Mouse (Mus musculus): Measurements from ENCODE around the gene Suz12. TPM values are rescaled to one million over a fixed set of nuclear protein-coding genes. Genes with fewer than 3 reads are reported as not detected.
"Not testable (repeated sequence)": the region's sequence is repeated elsewhere in the genome, so short reads cannot be mapped to it uniquely, and the experiment has no call there.

Gene Suz12
- polyA plus RNA-seq, 1 experiment from 2014 or later: 13.6 TPM

- H3K9me3 ChIP-seq (ENCODE audit: control insufficient read depth, low read length): no peaks in the 10 kb centered on the region
- no peak for ATAC-seq
- H3K36me3 ChIP-seq (ENCODE audit: control insufficient read depth, insufficient read depth, low read length): peaks cover 6% of the 10 kb centered on the region; the same call in 1 of the 2 replicates
- no peaks in the 10 kb centered on the region for H3K4me1 ChIP-seq (ENCODE audit: control insufficient read depth, insufficient read depth, low read length)
- 93% methylated on average over 9 of the region's 9 CpGs for WGBS
- H3K4me2 ChIP-seq (ENCODE audit: low read depth, low read length): no peak overlapping the region
- no peak overlapping the region for H3K27ac ChIP-seq (ENCODE audit: low read length)
- H3K9ac ChIP-seq (ENCODE audit: low read depth, low read length): no peak overlapping the region
- H3K27me3 ChIP-seq (replicated peaks; ENCODE audit: control insufficient read depth, insufficient read depth, low read length): no peaks in the 10 kb centered on the region
- no peak overlapping the region for H3K4me3 ChIP-seq (ENCODE audit: low read length)
Observed at GRCm38 (mm10) chr11:80056141-80056540, 63.2 kb downstream of the Suz12 start.

GRCm38 (mm10) chr11:80062159-80062558 lies 69.3 kb downstream of the Suz12 start:
- no peak overlapping the region for H3K27ac ChIP-seq (ENCODE audit: low read length)
- no peak for ATAC-seq
- WGBS: 57% methylated on average over 4 of the region's 4 CpGs
- H3K4me1 ChIP-seq (ENCODE audit: control insufficient read depth, insufficient read depth, low read length): no peaks in the 10 kb centered on the region
- H3K4me2 ChIP-seq (ENCODE audit: low read depth, low read length): no peak overlapping the region
- H3K9me3 ChIP-seq (ENCODE audit: control insufficient read depth, low read length): no peaks in the 10 kb centered on the region
- no peaks in the 10 kb centered on the region for H3K27me3 ChIP-seq (replicated peaks; ENCODE audit: control insufficient read depth, insufficient read depth, low read length)
- H3K9ac ChIP-seq (ENCODE audit: low read depth, low read length): no peak overlapping the region
- no peak overlapping the region for H3K4me3 ChIP-seq (ENCODE audit: low read length)
- H3K36me3 ChIP-seq (ENCODE audit: control insufficient read depth, insufficient read depth, low read length): peaks cover 3% of the 10 kb centered on the region; the same call in 1 of the 2 replicates

- not testable (repeated sequence) for H3K9ac ChIP-seq (ENCODE audit: low read depth, low read length); H3K27ac ChIP-seq (ENCODE audit: low read length); H3K4me2 ChIP-seq (ENCODE audit: low read depth, low read length); ATAC-seq; H3K36me3 ChIP-seq (ENCODE audit: control insufficient read depth, insufficient read depth, low read length); H3K9me3 ChIP-seq (ENCODE audit: control insufficient read depth, low read length); H3K27me3 ChIP-seq (replicated peaks; ENCODE audit: control insufficient read depth, insufficient read depth, low read length); H3K4me3 ChIP-seq (ENCODE audit: low read length); H3K4me1 ChIP-seq (ENCODE audit: control insufficient read depth, insufficient read depth, low read length)
- 88% methylated on average over 4 of the region's 4 CpGs for WGBS
Observed at GRCm38 (mm10) chr11:80066373-80066772, 73.5 kb downstream of the Suz12 start.

- WGBS: 76% methylated on average over 5 of the region's 5 CpGs
- no peak for ATAC-seq
Observed at GRCm38 (mm10) chr11:80067558-80067957, 74.7 kb downstream of the Suz12 start.

DNA sequence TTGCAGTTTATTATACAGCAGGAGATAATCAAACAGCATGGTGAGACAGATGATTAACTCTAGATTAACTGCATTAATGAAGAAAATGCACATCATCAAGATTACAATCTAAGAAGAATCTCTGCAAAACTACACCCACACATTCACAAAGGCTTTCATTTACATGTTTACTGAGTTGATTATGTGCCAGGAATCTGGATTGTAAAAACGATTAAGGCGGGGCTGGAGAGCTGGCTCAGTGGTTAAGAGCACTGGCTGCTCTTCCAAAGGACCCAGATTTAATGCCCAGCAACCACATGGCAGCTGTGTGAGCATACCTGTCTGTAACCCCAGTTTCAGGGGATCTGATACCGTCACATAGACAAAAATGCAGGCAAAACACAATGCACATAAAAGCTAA lies 76.9 kb downstream of the Suz12 start:
- H3K4me1 ChIP-seq (ENCODE audit: control insufficient read depth, insufficient read depth, low read length): no peaks in the 10 kb centered on the region
- no peak overlapping the region for H3K4me3 ChIP-seq (ENCODE audit: low read length)
- H3K27me3 ChIP-seq (replicated peaks; ENCODE audit: control insufficient read depth, insufficient read depth, low read length): no peaks in the 10 kb centered on the region
- no peak overlapping the region for H3K27ac ChIP-seq (ENCODE audit: low read length)
- no peaks in the 10 kb centered on the region for H3K9me3 ChIP-seq (ENCODE audit: control insufficient read depth, low read length)
- ATAC-seq: no peak
- WGBS: 78% methylated on average over 3 of the region's 3 CpGs
- H3K36me3 ChIP-seq (ENCODE audit: control insufficient read depth, insufficient read depth, low read length): no peaks in the 10 kb centered on the region
- no peak overlapping the region for H3K4me2 ChIP-seq (ENCODE audit: low read depth, low read length)
- no peak overlapping the region for H3K9ac ChIP-seq (ENCODE audit: low read depth, low read length)

More at GRCm38 (mm10) chr11:80067558-80067957, 74.7 kb downstream of the Suz12 start:
- no peak overlapping the region for H3K27ac ChIP-seq (ENCODE audit: low read length)
- H3K36me3 ChIP-seq (ENCODE audit: control insufficient read depth, insufficient read depth, low read length): no peaks in the 10 kb centered on the region
- H3K4me2 ChIP-seq (ENCODE audit: low read depth, low read length): no peak overlapping the region
- no peak overlapping the region for H3K4me3 ChIP-seq (ENCODE audit: low read length)
- H3K9me3 ChIP-seq (ENCODE audit: control insufficient read depth, low read length): no peaks in the 10 kb centered on the region
- no peaks in the 10 kb centered on the region for H3K4me1 ChIP-seq (ENCODE audit: control insufficient read depth, insufficient read depth, low read length)
- no peak overlapping the region for H3K9ac ChIP-seq (ENCODE audit: low read depth, low read length)
- H3K27me3 ChIP-seq (replicated peaks; ENCODE audit: control insufficient read depth, insufficient read depth, low read length): no peaks in the 10 kb centered on the region

DNA sequence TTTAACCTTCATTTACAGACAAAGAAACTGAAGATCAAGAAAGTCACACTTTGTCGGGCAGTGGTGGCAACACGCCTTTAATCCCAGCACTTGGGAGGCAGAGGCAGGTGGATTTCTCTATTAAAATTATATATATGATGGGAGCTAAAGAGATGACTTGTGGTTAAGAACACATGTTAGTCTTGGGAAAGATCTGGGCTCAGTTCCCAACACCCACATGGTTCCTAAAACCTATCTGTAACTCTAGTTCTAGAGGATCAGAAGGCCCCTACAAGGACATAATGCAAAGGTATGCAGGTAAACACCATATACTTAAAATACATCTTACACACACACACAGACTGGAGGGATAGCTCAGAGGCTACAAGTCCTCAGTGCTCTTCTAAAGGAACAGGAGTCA lies 78.1 kb downstream of the Suz12 start:
- Histone ChIP-seq H3K4me1 (ENCODE audit: control insufficient read depth, insufficient read depth, low read length) (no peaks in the 10 kb centered on the region), H3K4me2 (ENCODE audit: low read depth, low read length) (no peak overlapping the region), H3K36me3 (ENCODE audit: control insufficient read depth, insufficient read depth, low read length) (no peaks in the 10 kb centered on the region), H3K9ac (ENCODE audit: low read depth, low read length) (no peak overlapping the region), H3K27ac (ENCODE audit: low read length) (no peak overlapping the region), H3K4me3 (ENCODE audit: low read length) (no peak overlapping the region), H3K9me3 (ENCODE audit: control insufficient read depth, low read length) (no peaks in the 10 kb centered on the region), H3K27me3 (replicated peaks; ENCODE audit: control insufficient read depth, insufficient read depth, low read length) (no peaks in the 10 kb centered on the region)
- no peak for ATAC-seq
- 94% methylated on average over 2 of the region's 2 CpGs for WGBS

DNA sequence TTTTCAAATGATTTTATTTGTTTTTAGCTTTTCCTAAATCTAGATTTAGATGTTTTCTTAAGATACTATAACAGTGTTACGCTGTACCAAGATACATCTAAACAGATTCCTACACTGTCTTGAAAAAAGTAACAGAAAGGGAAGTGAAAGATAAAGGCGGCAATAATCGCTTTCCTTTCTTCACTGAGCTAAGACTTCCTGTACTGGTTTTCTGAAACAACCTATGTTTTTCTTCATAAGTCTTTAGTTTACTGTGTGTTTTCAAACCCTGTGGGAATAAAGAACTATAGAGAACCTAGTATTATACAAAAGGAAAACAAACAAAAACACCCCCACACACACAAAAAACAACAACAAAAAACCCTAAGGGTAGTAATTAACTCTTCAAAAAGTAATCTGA lies 79.5 kb downstream of the Suz12 start:
- Histone ChIP-seq H3K36me3 (ENCODE audit: control insufficient read depth, insufficient read depth, low read length) (no peaks in the 10 kb centered on the region), H3K9me3 (ENCODE audit: control insufficient read depth, low read length) (no peaks in the 10 kb centered on the region), H3K4me1 (ENCODE audit: control insufficient read depth, insufficient read depth, low read length) (no peaks in the 10 kb centered on the region), H3K27me3 (replicated peaks; ENCODE audit: control insufficient read depth, insufficient read depth, low read length) (no peaks in the 10 kb centered on the region), H3K9ac (ENCODE audit: low read depth, low read length) (no peak overlapping the region), H3K27ac (ENCODE audit: low read length) (no peak overlapping the region), H3K4me3 (ENCODE audit: low read length) (no peak overlapping the region), H3K4me2 (ENCODE audit: low read depth, low read length) (no peak overlapping the region)
- no peak for ATAC-seq
- WGBS: 88% methylated on average over 3 of the region's 3 CpGs

- Histone ChIP-seq H3K4me3 (ENCODE audit: low read length) (no peak overlapping the region), H3K4me1 (ENCODE audit: control insufficient read depth, insufficient read depth, low read length) (peaks cover 6% of the 10 kb centered on the region), H3K36me3 (ENCODE audit: control insufficient read depth, insufficient read depth, low read length) (no peaks in the 10 kb centered on the region), H3K27me3 (replicated peaks; ENCODE audit: control insufficient read depth, insufficient read depth, low read length) (no peaks in the 10 kb centered on the region), H3K4me2 (ENCODE audit: low read depth, low read length) (no peak overlapping the region), H3K9me3 (ENCODE audit: control insufficient read depth, low read length) (no peaks in the 10 kb centered on the region), H3K9ac (ENCODE audit: low read depth, low read length) (no peak overlapping the region), H3K27ac (ENCODE audit: low read length) (no peak overlapping the region)
- ATAC-seq: no peak
- 94% methylated on average over 5 of the region's 5 CpGs for WGBS
Observed at GRCm38 (mm10) chr11:80075608-80076277, 82.8 kb downstream of the Suz12 start.

GRCm38 (mm10) chr11:80077784-80078545 lies 85.1 kb downstream of the Suz12 start:
- WGBS: 83% methylated on average over 13 of the region's 14 CpGs
- Histone ChIP-seq H3K9ac (ENCODE audit: low read depth, low read length) (no peak overlapping the region), H3K36me3 (ENCODE audit: control insufficient read depth, insufficient read depth, low read length) (no peaks in the 10 kb centered on the region), H3K9me3 (ENCODE audit: control insufficient read depth, low read length) (no peaks in the 10 kb centered on the region), H3K4me2 (ENCODE audit: low read depth, low read length) (no peak overlapping the region), H3K4me3 (ENCODE audit: low read length) (no peak overlapping the region), H3K4me1 (ENCODE audit: control insufficient read depth, insufficient read depth, low read length) (peaks cover 6% of the 10 kb centered on the region), H3K27ac (ENCODE audit: low read length) (no peak overlapping the region), H3K27me3 (replicated peaks; ENCODE audit: control insufficient read depth, insufficient read depth, low read length) (no peaks in the 10 kb centered on the region)
- ATAC-seq: no peak
